Mouse (Mus musculus) testis, postnatal 14 days (tissue): Measurements from ENCODE around the gene Car5a.

Experiments
- DNase-seq: peaks from one replicate; pipeline ENCODE4 v3.0.0; 2021; ENCODE audit warnings: low spot score

Gene Car5a

DNA sequence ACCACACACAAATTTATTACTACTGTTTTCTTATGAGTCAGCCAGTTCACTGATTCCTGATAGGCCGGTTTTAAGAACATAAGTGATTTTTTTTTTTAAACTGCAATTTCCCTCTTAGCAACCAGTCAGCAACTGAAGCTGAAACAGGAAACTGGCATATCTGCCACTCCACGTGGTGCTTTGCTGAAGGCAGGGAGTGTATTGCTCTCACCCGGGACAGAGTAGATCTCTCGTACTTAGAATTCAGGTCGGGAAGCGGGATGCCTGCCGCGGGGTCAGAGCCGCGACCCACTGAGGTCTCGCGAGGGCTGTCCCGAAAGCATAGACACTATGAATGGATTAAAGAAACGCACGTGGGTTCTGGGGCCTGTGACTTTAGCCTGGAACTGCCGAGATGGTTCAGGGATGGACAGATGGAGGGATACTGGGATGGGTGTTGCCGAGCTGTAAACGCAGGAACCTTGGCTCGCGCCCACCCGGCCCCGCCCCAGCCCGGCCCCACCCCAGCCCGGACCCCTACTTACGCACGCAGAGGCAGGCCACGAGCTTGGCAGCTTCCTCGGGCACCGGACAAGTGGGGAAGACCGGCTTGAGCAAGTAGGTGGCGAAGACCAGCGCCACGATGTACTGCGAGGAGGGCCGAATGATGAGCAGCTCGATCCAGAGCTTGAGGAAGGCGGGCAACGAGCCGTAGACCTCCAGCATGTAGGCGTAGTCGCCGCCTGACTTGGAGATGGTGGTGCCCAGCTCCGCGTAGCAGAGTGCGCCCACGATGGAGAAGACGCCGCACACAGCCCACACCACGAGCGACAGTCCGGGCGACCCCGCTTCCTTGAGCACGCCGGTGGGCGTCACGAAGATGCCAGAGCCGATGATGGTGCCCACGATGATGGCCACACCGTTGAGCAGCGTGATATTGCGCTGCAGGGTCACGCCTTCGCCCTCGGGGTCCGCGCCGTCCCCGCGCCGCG lies 37.9 kb downstream of the Car5a start:
- DNase-seq = no peak

DNA sequence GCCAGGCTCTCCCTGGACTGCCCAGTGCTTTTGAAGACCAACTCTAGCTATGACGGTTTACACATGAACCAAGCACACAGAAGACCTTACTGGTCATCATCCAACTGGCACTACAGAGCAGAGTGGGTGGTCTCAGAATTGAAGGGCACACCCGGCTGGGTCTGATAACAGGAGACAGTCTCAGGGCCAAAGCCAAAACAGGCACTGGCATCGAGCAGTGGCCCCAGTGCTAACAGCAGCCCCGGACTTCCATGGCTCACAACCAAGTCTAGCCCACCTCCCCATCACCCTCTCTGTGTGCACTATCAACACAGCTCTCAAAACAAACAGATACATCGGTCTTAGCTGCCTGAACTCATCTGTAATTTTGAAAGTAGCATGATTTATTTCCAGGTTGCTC lies 38.8 kb downstream of the Car5a start:
- DNase-seq = no peak

DNA sequence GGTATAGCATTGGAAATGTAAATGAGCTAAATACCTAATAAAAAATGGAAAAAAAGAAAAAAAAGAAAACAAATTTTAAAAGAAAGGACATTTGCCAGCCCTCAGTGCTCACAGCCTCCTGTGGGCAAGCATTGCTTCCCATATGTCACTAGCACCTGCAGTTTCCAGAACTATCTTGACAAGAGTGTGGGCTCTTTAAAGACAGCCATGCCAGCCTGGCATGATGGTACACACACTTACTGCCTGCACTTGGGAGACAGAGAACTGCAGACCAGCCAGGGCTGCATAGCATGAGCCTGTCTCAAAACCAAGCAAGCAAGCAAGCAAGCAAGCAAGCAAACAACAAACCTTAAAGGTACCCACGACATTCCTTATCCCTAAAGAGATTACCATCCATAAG lies 39.3 kb downstream of the Car5a start:
- no peak for DNase-seq

DNA sequence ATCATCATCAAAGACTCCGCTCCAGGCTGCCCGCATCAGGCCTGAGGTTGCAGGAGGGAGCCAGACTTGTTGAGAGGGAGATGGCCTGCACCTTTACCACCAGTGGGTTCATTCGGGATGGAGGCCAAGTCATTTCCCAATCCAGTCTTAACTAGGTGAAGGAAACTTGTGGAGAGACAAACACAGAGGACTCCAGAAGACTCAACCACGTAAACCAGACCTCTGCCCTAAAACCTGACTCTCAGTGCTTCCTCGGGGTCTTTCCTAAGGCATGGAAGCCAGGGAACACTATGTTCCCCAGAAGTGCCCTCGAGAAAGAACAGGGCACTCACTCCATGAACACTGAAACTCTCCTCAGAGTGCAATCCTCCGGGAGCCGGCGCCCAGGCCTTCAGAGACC lies 39.7 kb downstream of the Car5a start:
- DNase-seq = no peak

DNA sequence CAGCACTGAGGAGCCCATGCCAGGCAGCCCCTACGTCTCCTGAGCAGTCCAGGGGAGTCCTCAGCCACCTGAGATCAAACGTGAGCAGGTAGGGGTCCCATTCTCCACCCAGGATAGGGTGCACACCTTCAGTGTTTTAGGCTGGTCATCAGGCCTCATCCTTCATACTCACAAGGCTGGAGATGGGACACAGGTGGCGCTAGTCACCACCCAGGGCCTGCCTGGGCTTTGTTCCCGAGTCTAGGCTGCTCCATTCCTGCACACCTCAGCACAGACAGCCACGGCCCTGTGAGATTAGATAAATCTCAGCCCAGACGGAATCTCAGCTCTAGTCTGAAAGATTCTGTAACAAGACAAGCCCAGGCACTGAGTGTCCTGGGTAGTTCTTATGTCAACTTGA lies 40.7 kb downstream of the Car5a start:
- no peak for DNase-seq

DNA sequence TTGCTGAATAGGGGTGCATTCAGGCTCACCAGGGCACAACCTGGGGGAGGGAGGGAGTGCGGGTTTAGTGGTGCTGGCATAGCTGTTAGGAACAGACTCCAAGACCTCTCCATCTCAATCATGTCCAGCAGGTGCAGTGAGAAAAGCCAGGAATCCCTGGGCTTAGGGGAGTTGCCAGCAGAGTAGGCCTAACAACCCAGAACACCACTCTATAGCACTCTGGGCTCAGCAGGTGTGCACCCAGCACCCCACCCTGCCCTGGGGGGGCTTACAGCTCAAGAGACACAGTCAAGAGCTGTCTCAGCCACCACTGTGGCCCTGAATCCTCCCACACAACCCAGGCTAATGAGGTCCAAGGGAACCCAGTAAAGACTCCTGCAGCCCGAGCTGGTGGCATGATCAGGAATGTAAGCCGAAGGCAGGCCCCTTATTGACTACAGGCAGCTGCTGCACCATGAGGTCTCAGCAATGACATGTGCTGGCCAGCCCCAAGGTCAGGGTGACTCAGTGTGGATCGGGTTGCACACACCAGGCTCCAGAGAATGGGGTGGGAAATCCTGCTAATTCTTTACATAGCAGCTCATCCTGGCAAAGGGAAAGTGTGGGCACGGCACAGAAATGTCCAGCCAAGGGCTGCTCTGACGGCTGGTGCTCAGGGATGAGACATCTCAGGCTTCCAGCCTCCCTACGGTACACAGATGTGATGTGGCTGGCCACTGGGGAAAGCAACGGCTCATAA lies 43.0 kb downstream of the Car5a start:
- no peak for DNase-seq

DNA sequence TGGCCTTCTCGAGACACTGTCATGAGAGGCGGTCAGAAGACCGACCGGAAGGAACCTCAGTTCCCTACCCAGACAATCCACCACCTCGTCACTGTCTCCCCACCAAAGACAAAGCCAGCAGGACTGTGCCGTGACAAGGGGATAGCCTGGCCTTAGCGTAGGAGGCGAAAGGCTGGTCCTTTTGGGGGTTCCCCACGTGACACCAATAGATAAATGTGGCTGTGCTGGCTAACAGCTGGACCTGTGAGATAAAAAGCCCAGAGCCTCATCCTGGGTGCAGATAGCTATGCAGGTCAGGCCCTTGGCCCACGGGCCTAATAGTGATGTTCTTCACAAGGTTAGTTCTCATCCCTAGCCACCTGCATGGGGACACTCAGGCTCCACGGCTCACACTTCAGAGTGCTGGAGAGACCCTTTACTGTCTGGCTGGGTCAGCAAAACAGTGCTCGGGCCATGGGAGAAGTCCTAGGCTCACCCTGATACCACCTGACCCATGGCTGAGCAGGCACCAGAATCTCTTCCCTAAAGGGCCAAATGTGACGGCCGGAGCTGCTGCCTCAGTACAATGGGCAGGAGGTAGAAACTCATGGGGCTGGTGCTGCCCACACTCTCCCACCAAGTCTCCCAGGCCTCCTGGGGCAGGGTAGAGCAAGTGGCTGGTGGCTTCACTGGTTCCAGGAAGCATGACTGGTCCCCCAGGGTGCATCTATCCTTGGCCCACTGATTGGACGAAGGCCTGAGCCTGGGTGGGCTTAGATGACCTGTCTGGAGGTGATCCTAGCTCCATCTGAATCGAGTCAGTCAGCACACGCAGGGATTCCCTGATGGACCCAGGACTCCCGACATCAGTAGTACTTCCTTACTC lies 45.3 kb downstream of the Car5a start:
- no peak for DNase-seq

DNA sequence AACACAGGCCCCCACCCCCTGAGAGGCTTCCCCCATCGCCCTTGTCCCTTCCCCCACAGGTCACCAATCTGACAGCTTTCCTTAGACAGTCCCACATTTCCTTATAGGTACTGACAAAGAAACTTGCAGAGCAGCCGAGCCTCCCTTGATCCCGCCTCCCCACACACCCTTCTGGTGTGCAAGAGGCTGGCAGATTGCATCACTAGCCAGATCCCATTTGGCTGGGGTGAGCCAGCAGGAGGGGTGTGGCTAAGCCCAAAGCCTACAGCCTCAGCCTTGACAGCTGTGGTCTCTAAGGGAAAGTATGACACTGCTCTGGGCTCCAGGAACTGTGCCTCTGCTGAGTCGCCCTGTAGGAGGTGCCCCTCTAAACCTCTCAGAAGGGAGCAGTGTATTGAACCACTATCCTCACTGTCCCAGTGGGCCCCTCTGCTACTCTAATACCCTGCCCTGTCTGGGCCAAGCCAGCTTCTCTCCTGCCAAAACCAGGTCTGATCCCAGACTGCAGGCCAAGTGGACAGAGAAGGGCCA lies 46.2 kb downstream of the Car5a start:
- peak; percentile 58 for DNase-seq

DNA sequence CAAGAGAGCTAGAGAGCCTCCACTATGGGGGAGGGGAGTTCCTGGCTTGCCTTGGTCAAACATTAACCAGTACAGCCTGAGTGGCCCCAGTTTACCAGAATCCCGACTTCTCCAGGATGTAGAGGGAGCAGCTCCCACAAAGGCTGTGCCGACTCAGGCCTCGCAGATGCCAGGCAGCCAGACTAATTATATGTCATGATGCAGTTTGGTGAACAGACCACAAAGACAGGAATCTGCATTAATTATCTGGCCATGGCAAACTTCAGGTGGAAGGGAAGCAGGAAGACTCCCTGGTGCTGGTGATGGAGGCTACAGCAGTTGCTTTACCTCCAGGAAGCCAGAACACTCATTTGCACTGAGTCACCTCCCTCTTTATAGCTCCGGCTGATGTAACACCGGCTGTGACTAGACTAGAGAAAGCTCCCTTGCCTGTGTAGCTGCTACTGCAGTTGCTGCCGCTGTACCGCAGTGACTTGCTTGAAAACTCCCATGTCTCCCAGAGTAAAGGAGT lies 46.8 kb downstream of the Car5a start:
- DNase-seq = no peak

DNA sequence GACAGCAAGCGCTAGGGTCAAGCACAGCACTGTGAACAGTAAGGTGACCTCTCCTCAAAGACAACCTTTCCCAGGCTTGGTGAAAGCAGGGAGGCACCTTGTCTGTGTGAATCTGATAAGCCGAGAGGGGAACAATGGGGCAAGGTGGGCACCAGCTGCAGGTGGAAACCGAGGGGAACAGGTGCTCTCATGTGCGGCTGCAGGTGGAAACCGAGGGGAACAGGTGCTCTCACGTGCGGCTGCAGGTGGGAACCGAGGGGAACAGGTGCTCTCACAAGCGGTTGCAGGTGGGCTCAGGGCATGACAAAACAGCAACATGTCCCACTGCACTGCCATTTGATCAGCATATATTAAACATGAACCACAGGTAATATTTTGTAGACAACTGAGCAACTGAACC lies 47.5 kb downstream of the Car5a start:
- no peak for DNase-seq

DNA sequence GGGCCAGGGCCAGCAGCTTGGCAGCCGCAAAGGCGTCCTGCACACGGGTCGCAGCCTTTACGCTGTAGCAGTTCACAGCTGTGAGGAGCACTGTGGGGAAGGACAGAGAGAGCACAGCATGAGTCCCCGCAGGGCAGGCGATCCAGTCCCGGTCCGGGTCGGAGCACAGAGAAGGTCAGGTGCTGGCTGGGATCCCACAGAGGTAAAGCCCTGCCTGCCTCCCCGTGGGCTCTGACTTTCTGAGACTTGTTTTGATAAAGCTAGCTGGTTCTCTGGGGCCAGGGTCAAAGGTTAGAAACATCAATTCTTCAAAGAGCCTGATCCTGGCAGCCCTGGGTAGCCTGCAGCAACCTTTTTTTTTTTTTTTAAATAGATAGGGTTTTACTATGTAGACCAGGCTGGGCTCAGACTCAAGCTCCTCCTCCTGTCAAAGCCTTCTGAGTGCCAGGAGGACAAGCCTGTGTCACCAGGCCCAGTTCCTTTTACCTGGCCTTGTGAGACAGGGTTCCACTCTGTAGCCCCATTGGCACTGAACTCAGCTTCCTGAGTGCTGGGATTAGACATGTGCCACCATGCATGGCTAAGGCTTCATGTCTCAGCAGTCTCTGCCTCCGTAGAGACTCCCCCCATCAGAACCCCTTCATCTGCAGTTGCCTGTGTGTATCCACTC lies 48.1 kb downstream of the Car5a start:
- DNase-seq = no peak

DNA sequence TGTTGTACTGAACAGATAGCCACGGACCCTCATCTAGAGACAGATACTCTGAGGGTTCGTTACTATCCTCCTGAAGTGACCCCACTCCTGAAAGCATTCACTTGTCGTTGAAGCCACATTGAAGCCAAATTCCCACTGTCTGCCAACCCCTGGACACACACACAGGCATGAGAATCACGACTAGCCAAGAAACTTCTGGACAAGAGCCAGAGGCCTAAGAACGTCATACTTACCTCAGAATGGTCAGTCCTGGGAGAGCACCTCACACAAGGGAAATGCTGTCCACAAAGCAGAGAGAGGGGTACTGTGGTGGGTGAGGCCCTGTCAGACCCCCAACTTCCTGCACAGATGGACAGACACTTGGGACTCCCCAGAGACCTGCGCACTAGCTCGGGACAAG lies 48.8 kb downstream of the Car5a start:
- no peak for DNase-seq

DNA sequence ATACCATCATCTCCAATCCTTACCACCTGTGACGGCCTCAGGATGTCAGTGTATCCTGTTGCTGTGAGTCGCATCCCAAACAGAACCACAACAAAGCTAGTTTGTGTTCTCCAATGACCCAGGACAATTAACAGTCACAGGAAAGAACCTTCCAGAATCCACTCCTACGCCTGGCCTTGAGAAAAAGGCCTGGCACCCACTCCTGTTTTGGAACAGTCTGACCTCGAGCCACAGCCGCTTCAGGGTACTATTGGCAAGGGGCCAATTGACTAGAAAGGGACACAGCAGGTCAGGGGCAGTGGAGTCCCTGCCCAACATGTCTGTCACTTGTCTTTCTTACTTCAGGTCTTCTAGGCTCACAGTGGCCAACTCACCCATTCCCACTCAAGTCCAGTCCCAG lies 51.8 kb downstream of the Car5a start:
- peak; percentile 82 for DNase-seq

DNA sequence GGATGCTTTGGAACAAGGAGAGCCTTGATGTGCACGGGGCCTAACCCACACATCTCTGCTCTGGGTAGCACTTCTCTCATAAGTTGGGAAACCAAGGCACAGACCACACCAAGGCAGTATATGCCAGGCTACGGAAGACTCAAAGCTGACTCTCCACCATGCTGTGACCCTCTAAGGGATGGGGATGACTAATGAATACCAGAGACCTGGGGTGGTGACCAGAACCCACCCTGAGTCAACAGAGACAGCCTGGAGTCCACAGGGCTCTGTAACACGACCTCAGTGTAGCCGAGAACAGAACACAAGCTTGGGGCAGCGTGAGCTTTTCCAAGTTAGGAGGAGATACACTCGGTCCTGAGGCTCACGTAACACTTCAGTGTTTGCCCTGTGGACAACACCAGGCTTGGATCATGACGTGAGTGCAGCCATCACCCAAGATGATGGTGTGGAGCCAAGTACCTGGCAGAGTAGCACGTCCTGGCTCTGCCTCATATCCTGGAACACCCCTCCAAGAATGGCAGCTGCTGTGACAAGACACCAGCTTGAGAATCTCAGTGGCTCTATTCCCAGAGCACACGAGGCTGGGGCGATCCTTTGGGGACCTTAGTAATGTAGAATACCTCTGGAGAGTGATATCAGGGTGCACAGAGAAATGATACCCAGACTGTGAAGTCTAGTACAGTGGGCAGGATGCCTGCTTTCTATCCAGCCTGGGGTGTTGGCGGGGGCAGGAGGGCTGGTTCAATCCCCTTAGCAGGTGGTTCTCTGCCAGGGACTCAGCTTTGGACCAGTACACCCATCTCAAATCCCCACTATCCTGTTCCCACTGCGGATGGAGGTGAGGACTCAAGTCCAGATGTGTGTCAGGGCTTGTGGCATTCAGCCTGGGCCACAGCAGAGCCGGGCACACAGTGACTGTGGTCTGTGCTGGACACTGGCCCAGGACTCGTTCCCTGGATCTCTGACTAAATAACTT lies 54.6 kb downstream of the Car5a start:
- no peak for DNase-seq

DNA sequence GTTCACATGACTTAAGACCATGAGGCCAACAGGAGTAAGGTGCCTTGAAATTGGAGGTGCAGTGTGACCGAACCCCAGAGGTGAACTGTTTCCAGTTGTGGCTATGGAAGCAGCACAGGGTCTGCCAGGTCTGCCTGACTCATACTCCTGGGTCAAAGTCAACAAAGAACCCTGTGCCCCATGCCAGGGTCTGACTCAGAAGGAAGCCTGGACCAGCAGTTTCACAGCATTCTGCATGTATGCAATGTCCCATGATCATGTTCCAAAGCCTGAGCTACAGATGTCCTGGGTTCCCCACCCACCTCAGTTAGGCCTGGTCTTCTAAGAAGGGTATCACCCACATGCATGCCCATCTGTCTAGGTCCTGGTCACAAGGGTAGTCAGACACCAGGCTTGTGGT lies 55.4 kb downstream of the Car5a start:
- DNase-seq = no peak

DNA sequence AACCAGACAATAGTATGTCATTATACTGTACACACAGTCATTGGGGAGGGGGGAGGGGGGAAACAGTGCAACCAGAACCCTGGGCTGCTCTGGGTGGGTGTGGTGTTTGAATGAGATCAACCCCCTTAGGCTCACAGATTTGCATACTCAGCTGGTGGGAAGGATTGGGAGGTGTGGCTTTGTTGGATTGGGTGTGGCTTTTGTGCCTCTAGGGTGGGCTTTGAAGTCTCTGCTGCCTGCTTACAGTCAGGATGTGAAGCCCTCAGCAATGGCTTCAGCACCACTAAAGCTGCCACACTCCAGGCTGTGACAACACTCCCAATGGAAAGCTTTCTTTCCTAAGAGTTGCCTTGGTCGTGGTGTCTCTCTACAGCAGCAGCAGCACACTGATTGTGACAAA lies 57.2 kb downstream of the Car5a start:
- no peak for DNase-seq

DNA sequence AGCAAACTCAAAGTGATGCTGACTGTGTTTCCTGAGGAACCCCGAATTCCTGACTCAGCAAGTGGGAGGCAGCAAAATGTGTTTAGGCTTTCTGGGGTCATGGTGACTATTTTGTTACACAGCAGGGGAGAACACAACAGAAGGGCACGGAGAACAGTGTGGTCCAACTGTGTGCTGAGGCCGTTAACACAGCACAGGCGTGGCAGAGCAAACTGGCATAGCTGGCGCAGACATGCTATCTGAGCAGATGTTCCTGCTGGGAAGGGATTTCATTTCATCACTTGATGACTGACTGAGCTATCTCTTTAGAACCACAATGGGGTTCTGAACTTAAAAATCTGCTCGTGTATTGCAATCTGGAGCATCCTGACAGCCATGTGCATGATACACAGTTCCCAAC lies 59.3 kb downstream of the Car5a start:
- DNase-seq = no peak

DNA sequence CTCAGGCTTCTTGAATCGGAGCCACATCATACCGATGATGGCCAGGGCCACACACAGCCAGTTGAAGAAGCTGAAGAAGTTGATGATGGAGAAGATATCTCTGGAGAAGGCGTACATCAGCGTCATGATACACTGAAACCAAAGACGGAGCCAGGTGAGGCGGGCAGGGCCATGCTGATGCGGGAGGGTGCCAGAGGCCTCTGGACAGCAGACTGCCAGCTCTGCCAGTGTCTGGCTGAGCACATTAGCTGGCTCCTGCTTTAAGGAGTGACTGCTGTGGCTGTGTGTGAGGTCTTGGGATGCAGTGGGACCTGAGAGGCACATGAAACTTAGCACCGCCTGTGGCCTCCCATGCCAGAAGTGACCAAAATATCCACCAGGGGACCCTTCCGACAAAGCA lies 59.7 kb downstream of the Car5a start:
- DNase-seq = no peak

DNA sequence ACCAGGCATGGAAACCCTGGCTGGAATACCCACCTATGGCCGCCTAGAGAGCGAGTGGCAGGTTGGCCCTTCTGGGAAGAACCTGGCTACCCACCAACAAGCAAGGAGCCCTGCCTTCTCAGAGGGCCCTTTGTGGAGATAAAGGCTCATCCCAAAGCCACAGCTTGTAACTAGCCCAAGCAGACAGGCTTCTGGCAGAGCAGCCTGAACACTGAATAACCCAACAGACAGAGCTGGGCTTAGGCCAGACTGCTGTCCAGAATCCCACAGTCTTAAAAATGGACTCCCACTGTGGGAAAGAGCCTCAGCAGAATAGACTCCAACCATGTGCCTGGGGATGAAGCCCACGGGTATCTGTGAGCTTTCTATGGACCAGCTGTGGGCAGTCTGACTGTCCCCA lies 60.5 kb downstream of the Car5a start:
- DNase-seq = no peak

DNA sequence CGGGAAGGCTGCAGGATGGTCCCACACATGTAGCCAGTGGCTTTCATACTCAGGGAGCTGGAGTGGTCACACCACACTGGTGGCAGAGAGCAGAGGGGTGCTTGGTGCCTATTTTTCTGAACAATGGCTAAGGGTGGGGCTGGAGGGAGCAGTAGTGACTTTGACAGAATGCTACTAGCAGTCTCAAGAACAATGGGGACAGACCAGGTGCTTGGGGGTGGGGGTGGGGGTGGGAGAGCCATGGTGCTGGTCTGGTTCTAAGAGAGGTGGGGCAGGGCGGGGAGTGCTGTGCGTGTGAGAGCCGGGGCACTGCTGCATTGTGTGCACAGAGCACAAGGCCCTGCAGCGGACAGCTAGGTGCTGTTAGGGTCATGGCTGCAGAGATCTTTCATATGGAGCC lies 62.8 kb downstream of the Car5a start:
- DNase-seq = no peak
